Comparison of ENCODE assay signal across 1 mouse cellular context in the genomic region with DNA sequence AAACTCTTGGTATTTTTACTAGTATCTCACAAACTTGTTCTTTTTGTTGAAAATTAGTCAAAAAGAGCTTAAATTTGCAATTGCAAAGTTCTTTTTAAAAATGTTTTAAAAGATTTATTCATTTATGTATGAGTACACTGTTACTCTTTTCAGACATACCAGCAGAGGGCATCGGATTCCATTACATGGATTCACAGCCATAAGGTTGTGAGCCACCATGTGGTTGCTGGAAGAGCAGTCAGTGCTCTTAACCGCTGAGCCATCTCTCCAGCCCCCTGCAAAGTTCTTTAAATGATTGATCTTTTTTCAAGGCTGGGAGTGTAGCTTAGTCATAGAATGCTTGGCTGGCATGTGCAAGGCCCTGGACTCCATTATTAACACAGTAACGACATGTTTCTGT.
TF ChIP-seq lines count a peak whose summit lies in the region.

No protein-coding gene starts in this region.

TF ChIP-seq in CH12.LX, 34 proteins besides CTCF, POLR2A, EP300 and RAD21:
- peak; percentile 74; the same call in 1 of the 2 replicates for TF ChIP-seq MYC (IDR thresholded peaks at IDR 0.05; ENCODE audit: low read depth, low read length)
- peak; percentile 81 for TF ChIP-seq SMC3 (IDR thresholded peaks at IDR 0.05; ENCODE audit: low read depth, low read length)
- TF ChIP-seq MAX (IDR thresholded peaks at IDR 0.05; ENCODE audit: low read length): no peak
- TF ChIP-seq HCFC1 (IDR thresholded peaks at IDR 0.05; ENCODE audit: low read depth, low read length): no peak
- TF ChIP-seq UBTF (IDR thresholded peaks at IDR 0.05; ENCODE audit: low read depth, low read length): no peak
- no peak for TF ChIP-seq RCOR1 (conservative IDR thresholded peaks at IDR 0.05; ENCODE audit: low read depth, low read length)
